Mouse (Mus musculus): ENCODE results near the gene Sytl2. TPM values are rescaled to one million over a fixed set of nuclear protein-coding genes. Genes with fewer than 3 reads are reported as not detected.

Sytl2 gene
- polyA plus RNA-seq, 1 experiment from 2014 or later, result 0.42 TPM

DNA sequence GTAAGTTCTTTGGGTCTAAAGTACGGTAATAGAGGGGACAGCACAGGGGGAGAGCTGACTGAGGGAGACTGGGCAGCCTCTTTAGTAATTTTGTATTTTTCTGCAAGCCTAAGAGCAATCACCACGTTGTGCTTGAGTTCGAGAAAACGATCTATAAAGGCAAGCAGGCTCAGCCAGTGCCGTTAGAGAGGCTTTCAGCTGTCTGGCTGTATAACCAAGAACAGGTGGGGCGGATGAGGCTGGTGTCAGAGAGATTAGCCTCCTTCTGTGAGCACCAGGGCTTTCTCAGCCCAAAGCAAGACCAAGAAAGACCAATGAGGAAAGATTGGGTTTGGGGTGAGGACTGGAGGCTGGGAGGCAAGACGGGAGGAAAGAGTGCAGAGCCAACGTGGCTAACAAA is 21.2 kb upstream of the Sytl2 start:
- no peak overlapping the region for H3K4me3 ChIP-seq (ENCODE audit: low read depth, low read length)
- H3K27ac ChIP-seq (ENCODE audit: low read depth), result no peak overlapping the region
- TF ChIP-seq CTCF (IDR thresholded peaks at IDR 0.05; ENCODE audit: low read depth) (no peak), EP300 (IDR thresholded peaks at IDR 0.05; ENCODE audit: low read depth) (no peak)
- no peaks in the 10 kb centered on the region for H3K4me1 ChIP-seq (ENCODE audit: insufficient read depth)
- 53% methylated on average over 8 of the region's 8 CpGs for WGBS (ENCODE audit: insufficient replicate concordance)
- ATAC-seq (no peak), DNase-seq (peak; percentile 10)
- H3K9me3 ChIP-seq (ENCODE audit: low read length), result no peaks in the 10 kb centered on the region
- H3K27me3 ChIP-seq (ENCODE audit: insufficient read depth, low read length), result no peaks in the 10 kb centered on the region
- no peak overlapping the region for H3K9ac ChIP-seq (replicated peaks)
- no peak overlapping the region for H3K4me2 ChIP-seq (ENCODE audit: low read depth, low read length)
- H3K36me3 ChIP-seq (replicated peaks; ENCODE audit: insufficient read depth, low read length), result no peaks in the 10 kb centered on the region

DNA sequence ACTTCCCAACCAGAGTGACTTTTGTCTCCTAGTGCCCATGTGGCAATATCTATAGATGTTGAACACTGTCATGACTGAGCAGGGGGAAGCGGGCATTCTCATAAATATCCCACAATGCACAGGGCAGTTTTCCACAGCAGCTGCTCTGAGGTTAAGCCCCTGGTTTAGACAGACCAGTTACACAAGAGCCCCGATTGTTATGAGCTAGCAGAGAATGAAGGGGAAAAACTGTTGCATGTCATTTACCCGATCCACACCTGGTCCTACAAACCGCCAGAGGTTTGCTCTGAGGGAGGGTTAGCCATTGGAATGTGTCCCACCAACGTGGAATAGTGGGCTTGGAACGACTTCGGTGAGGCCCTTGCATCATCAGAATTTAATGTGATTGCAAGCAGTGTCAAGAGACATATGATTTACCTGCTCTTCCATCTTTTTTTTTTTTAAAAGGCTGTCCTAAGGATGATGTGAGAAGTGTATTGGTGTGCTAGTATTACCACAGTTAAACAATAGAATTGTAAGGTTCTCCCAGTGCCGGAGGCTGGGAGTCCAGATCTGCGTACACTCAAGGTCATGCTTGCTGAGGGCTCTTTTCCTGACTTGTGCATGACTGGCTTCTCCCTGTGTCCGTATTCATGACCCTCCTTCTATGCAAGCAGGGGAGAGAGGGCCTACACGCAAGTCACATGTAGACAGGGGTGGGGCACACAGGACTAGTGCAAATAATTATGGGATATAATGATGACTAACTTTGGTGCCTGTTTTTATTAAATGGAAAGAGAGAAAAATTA is 20.1 kb upstream of the Sytl2 start:
- no peaks in the 10 kb centered on the region for H3K9me3 ChIP-seq (ENCODE audit: low read length)
- TF ChIP-seq EP300 (IDR thresholded peaks at IDR 0.05; ENCODE audit: low read depth) (no peak), CTCF (IDR thresholded peaks at IDR 0.05; ENCODE audit: low read depth) (no peak)
- H3K4me3 ChIP-seq (ENCODE audit: low read depth, low read length), result no peak overlapping the region
- no peak overlapping the region for H3K9ac ChIP-seq (replicated peaks)
- 69% methylated on average over 11 of the region's 11 CpGs for WGBS (ENCODE audit: insufficient replicate concordance)
- DNase-seq (peak; percentile 9), ATAC-seq (no peak)
- H3K27me3 ChIP-seq (ENCODE audit: insufficient read depth, low read length), result no peaks in the 10 kb centered on the region
- H3K27ac ChIP-seq (ENCODE audit: low read depth), result no peak overlapping the region
- no peaks in the 10 kb centered on the region for H3K36me3 ChIP-seq (replicated peaks; ENCODE audit: insufficient read depth, low read length)
- H3K4me2 ChIP-seq (ENCODE audit: low read depth, low read length), result no peak overlapping the region
- no peaks in the 10 kb centered on the region for H3K4me1 ChIP-seq (ENCODE audit: insufficient read depth)

DNA sequence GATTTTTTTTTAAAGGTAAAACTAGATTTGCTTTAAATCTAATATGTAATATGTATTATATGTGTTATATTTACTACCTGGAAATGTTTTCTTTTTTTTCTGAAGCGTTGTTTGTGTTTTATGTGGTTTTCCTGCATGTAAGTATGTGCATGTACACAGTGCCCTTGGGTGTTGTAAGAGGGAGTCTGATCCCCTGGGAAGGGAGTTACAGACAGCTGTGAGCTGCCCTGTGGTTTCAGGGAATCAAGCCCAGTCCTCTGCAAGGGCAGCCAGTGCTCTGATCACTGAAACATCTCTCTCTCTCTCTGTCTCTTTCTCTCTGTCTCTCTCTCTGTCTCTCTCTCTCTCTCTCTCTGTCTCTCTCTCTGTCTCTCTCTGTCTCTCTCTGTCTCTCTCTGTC is 19.3 kb upstream of the Sytl2 start:
- H3K36me3 ChIP-seq (replicated peaks; ENCODE audit: insufficient read depth, low read length), result no peaks in the 10 kb centered on the region
- ATAC-seq (no peak), DNase-seq (no peak)
- TF ChIP-seq EP300 (IDR thresholded peaks at IDR 0.05; ENCODE audit: low read depth) (no peak), CTCF (IDR thresholded peaks at IDR 0.05; ENCODE audit: low read depth) (no peak)
- WGBS (ENCODE audit: insufficient replicate concordance), result 68% methylated on average over 1 of the region's 1 CpGs
- H3K9ac ChIP-seq (replicated peaks), result no peak overlapping the region
- no peak overlapping the region for H3K27ac ChIP-seq (ENCODE audit: low read depth)
- H3K4me2 ChIP-seq (ENCODE audit: low read depth, low read length), result no peak overlapping the region
- no peak overlapping the region for H3K4me3 ChIP-seq (ENCODE audit: low read depth, low read length)
- no peaks in the 10 kb centered on the region for H3K4me1 ChIP-seq (ENCODE audit: insufficient read depth)
- H3K9me3 ChIP-seq (ENCODE audit: low read length), result no peaks in the 10 kb centered on the region
- no peaks in the 10 kb centered on the region for H3K27me3 ChIP-seq (ENCODE audit: insufficient read depth, low read length)

DNA sequence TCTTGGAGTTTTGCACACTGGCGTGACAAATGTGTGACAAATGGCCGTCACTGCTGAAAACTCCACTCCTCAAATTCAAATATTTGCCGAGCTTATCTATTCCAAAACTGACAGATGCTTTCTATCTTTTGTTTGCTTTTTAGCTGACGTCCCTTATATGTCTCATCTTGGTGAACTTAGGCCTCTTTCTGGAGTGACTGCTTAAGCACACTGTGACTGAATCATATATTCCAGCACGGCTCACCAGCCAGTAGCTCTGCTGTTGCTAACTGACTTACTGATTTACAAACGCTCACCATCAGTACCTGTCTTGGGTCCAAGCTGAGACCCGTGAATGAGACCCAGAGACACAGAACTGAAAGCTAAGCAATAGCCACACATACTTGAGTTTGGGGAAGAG is 17.3 kb upstream of the Sytl2 start:
- Histone ChIP-seq H3K4me3 (ENCODE audit: low read depth, low read length) (no peak overlapping the region), H3K9ac (replicated peaks) (no peak overlapping the region), H3K9me3 (ENCODE audit: low read length) (no peaks in the 10 kb centered on the region), H3K27me3 (ENCODE audit: insufficient read depth, low read length) (no peaks in the 10 kb centered on the region), H3K4me2 (ENCODE audit: low read depth, low read length) (peak overlapping the region; percentile 37; the same call in 1 of the 2 replicates), H3K4me1 (ENCODE audit: insufficient read depth) (no peaks in the 10 kb centered on the region), H3K27ac (ENCODE audit: low read depth) (no peak overlapping the region), H3K36me3 (replicated peaks; ENCODE audit: insufficient read depth, low read length) (no peaks in the 10 kb centered on the region)
- TF ChIP-seq CTCF (IDR thresholded peaks at IDR 0.05; ENCODE audit: low read depth) (no peak), EP300 (IDR thresholded peaks at IDR 0.05; ENCODE audit: low read depth) (no peak)
- 51% methylated on average over 7 of the region's 7 CpGs for WGBS (ENCODE audit: insufficient replicate concordance)
- peak; percentile 61; the same call in 1 of the 2 replicates for ATAC-seq
- DNase-seq, result peak; percentile 5

DNA sequence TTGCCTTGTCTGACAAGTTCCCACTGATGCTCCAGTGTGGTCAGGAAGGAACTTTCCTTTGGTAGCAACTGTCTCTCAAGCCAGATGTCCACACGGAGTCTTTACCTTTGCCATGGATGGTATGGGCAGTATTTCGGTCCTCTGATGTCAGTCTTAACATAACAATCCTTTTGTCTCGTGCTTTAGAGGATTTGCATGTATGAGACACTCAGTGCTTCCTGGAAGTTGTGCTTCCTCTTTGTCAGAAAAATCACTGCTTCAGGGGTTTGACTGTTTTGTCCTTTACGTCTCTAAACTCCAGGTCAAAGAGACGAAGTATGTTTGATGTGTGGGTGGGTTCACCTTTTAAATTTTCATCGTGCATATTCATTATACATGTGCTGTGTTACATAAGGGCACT is 10.2 kb upstream of the Sytl2 start:
- H3K4me1 ChIP-seq (ENCODE audit: insufficient read depth), result no peaks in the 10 kb centered on the region
- WGBS (ENCODE audit: insufficient replicate concordance), result 66% methylated on average over 6 of the region's 6 CpGs
- no peak overlapping the region for H3K27ac ChIP-seq (ENCODE audit: low read depth)
- ATAC-seq, result no peak
- H3K4me2 ChIP-seq (ENCODE audit: low read depth, low read length), result no peak overlapping the region
- no peak for DNase-seq
- H3K9ac ChIP-seq (replicated peaks), result no peak overlapping the region
- H3K4me3 ChIP-seq (ENCODE audit: low read depth, low read length), result no peak overlapping the region
- no peaks in the 10 kb centered on the region for H3K27me3 ChIP-seq (ENCODE audit: insufficient read depth, low read length)
- H3K36me3 ChIP-seq (replicated peaks; ENCODE audit: insufficient read depth, low read length), result no peaks in the 10 kb centered on the region
- TF ChIP-seq CTCF (IDR thresholded peaks at IDR 0.05; ENCODE audit: low read depth) (no peak), EP300 (IDR thresholded peaks at IDR 0.05; ENCODE audit: low read depth) (no peak)
- no peaks in the 10 kb centered on the region for H3K9me3 ChIP-seq (ENCODE audit: low read length)

DNA sequence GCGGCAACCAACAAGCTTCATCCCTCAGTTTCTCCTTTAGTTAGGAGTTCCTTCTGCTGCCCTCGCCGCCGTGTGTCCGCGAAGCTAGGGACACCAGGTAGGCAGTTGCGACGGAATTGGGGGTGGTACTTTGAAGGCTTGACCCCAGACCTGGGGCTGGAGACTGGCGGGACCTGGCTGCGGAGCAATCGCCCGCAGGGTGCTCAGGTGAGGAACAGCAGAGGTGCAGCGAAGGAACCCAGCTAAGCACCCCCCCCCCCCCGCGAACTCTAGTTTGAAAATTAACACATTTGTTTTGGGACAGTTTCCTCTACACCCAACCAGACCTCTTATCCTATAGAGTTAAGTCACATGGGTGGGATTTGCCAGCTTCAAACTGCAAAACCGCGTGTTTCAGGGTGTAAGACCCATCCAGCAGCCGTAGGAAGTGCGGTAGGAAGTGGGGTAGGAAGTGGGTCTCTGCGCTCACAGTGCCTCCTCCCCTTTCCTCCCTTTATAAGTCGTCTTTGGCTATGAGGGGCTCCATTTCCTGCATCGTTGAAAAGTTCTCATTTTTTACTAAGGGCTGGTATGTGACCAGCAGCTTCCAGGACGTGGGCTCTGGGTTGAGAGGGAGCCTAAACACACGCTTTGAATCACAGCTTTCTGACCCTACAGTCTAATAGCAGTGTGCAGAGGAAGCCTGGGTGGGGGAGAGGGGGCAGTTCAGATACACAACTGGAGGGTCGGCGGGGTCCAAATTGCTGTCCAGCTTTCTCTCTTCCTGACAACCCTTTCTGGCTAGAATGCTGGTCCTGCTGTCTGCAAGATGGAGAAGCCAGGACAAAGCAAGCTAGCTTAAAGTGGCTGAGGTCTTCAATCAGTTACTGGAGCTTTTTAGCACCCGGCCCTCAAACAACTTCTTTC is 848 bp downstream of the Sytl2 start:
- ATAC-seq, result no peak; the same call in 1 of the 2 replicates
- Histone ChIP-seq H3K9ac (replicated peaks) (no peak overlapping the region), H3K4me1 (ENCODE audit: insufficient read depth) (0 out of 2 replicates have a peak, but pooled peaks cover 2% of the 10 kb centered on the region), H3K27me3 (ENCODE audit: insufficient read depth, low read length) (peaks cover 30% of the 10 kb centered on the region), H3K36me3 (replicated peaks; ENCODE audit: insufficient read depth, low read length) (no peaks in the 10 kb centered on the region), H3K4me2 (ENCODE audit: low read depth, low read length) (peak overlapping the region; percentile 84), H3K27ac (ENCODE audit: low read depth) (no peak overlapping the region), H3K9me3 (ENCODE audit: low read length) (no peaks in the 10 kb centered on the region), H3K4me3 (ENCODE audit: low read depth, low read length) (peak overlapping the region; percentile 52)
- WGBS (ENCODE audit: insufficient replicate concordance), result 3% methylated on average over 27 of the region's 27 CpGs
- no peak for DNase-seq
- no peak for TF ChIP-seq EP300 (IDR thresholded peaks at IDR 0.05; ENCODE audit: low read depth)
- TF ChIP-seq CTCF (IDR thresholded peaks at IDR 0.05; ENCODE audit: low read depth), result no peak
